Mouse (Mus musculus) forebrain, embryonic 16.5 days (tissue): Measurements from ENCODE around the gene Ttc28. TPM values are rescaled to one million over a fixed set of nuclear protein-coding genes. Genes with fewer than 3 reads are reported as not detected.
A peak's percentile ranks its signal among the peaks of the same experiment; 100 is the strongest.

Experiments
- microRNA counts: library from miRNA; unstranded; fragments of <30 nt; microRNA quantifications from one replicate; lab custom pipeline; 2016
- microRNA-seq: library from miRNA; unstranded; fragments of <30 nt; microRNA quantifications from one replicate; pipeline ENCODE4, GENCODE M21; 2017
- polyA plus RNA-seq: library from polyadenylated mRNA; unstranded; fragments of >200 nt; fragmentation: Nextera tagmentation; extraction: Ambion mirVana; gene quantifications from 2 replicates; pipeline ENCODE4 v1.2.1, GENCODE M21; 2015

Gene Ttc28
- polyA plus RNA-seq, 1 experiment from 2014 or later: 40.5 TPM

MicroRNAs encoded within 50 kb of the gene (microRNA counts, 519-probe panel; counts per million panel counts)
- 2,157 counts per million, percentile 41 among the panel's probes with 10 or more counts for microRNA mmu-miR-701 (lab: Ali Mortazavi, UCI)

Small RNAs within 50 kb of the gene (microRNA-seq; reads per million reads assigned to microRNA genes)
- gene Mir701: 281 reads per million, percentile 67 among the genes with 10 or more reads in this experiment

Other genes with a start within 250 kb of the Ttc28 start
- gene Noc4l, start 226.4 kb upstream of the Ttc28 start, polyA plus RNA-seq: 49.6 and 53.9 TPM in 2 replicates
- gene Ddx51, start 226.4 kb upstream of the Ttc28 start, polyA plus RNA-seq: 17.8 and 23.2 TPM in 2 replicates
- gene Ep400, start 109.1 kb upstream of the Ttc28 start, polyA plus RNA-seq: 58.9 and 69.1 TPM in 2 replicates
- 20.1 and 22.0 TPM in 2 replicates for gene Pus1, start 99.1 kb upstream of the Ttc28 start, polyA plus RNA-seq
- gene Ulk1, start 69.7 kb upstream of the Ttc28 start, polyA plus RNA-seq: 45.4 and 47.5 TPM in 2 replicates
- 9.4 and 12.1 TPM in 2 replicates for gene Hscb, start 40.0 kb upstream of the Ttc28 start, polyA plus RNA-seq
- 13.5 and 13.7 TPM in 2 replicates for gene Chek2, start 39.8 kb upstream of the Ttc28 start, polyA plus RNA-seq